ENCODE assay signal across 8 mouse cellular contexts in genomic region chr7:127421388-127422191, GRCm38 (mm10). TPM values are rescaled to one million over a fixed set of nuclear protein-coding genes. Genes with fewer than 3 reads are reported as not detected.
A peak's percentile ranks its signal among the peaks of the same experiment; 100 is the strongest.
DNase-seq lines count a peak whose midpoint lies in the region; ATAC-seq and TF ChIP-seq lines count a peak whose summit lies in the region.

Gene Zfp688, minus strand, starts transcription at chr7:127422068.

- peak within 1 kb of the TSS; percentile 89 for H3K4me2 ChIP-seq in forebrain, embryonic 16.5 days (ENCODE audit: low read length)
- H3K4me2 ChIP-seq in lung, embryonic 14.5 days, result peak within 1 kb of the TSS; percentile 97

- peak; percentile 84; the same call in 1 of the 2 replicates for ATAC-seq in G1E (ENCODE audit: extremely low read depth, insufficient number of reproducible peaks, low FRiP score, poor library complexity, severe bottlenecking)
- ATAC-seq in forebrain, embryonic 16.5 days, result peak; percentile 99
- peak; percentile 97 for ATAC-seq in lung, embryonic 14.5 days (ENCODE audit: insufficient read depth)

- intact Hi-C loops in heart, postnatal 36 days (cut with DNase I), result loop anchor here (1.0 to 2.0 kb wide), 3 partner anchors 27 to 49 kb away; partner anchors contain the start of gene Zfp689

- peak within 1 kb of the TSS; percentile 60; the same call in 1 of the 2 replicates for H3K27ac ChIP-seq in forebrain, embryonic 16.5 days (ENCODE audit: low read length)
- H3K27ac ChIP-seq in layer of hippocampus, adult 2 months, result peak within 1 kb of the TSS; percentile 95
- peak within 1 kb of the TSS; percentile 52; the same call in 1 of the 2 replicates for H3K27ac ChIP-seq in lung, embryonic 14.5 days (ENCODE audit: low read depth)
- peak within 1 kb of the TSS; percentile 24; the same call in 1 of the 2 replicates for H3K27ac ChIP-seq in olfactory bulb, adult 2 months (ENCODE audit: insufficient read depth, low read depth, low read length)
- no peak within 1 kb of the TSS for H3K27ac ChIP-seq in thymus, adult 2 months (ENCODE audit: control insufficient read depth, insufficient read depth, low read length)

- TF ChIP-seq CTCF in G1E (IDR thresholded peaks at IDR 0.05; ENCODE audit: low read depth, low read length), result no peak
- peak; percentile 48 for TF ChIP-seq CTCF in layer of hippocampus, adult 2 months (conservative IDR thresholded peaks at IDR 0.05)
- peak; percentile 36 for TF ChIP-seq CTCF in lung, embryonic 14.5 days (IDR thresholded peaks at IDR 0.05; ENCODE audit: low read depth)
- TF ChIP-seq CTCF in olfactory bulb, adult 2 months (IDR thresholded peaks at IDR 0.05; ENCODE audit: insufficient read depth, low read depth, low read length), result 0 out of 2 replicates have a peak, but pooled peaks have one; percentile 35
- 0 out of 2 replicates have a peak, but pooled peaks have one; percentile 49 for TF ChIP-seq CTCF in thymus, adult 2 months (IDR thresholded peaks at IDR 0.05; ENCODE audit: borderline replicate concordance, control insufficient read depth, extremely low read depth, insufficient read depth, low read length, poor library complexity)

- H3K9ac ChIP-seq in forebrain, embryonic 16.5 days (replicated peaks; ENCODE audit: low read depth, low read length), result peak within 1 kb of the TSS; percentile 93
- peak within 1 kb of the TSS; percentile 85 for H3K9ac ChIP-seq in lung, embryonic 14.5 days

- peak within 1 kb of the TSS; percentile 86 for H3K4me3 ChIP-seq in G1E (ENCODE audit: low read depth, low read length)
- H3K4me3 ChIP-seq in forebrain, embryonic 16.5 days (replicated peaks; ENCODE audit: low read length), result peak within 1 kb of the TSS; percentile 75
- H3K4me3 ChIP-seq in layer of hippocampus, adult 2 months, result peak within 1 kb of the TSS; percentile 62
- H3K4me3 ChIP-seq in lung, embryonic 14.5 days (ENCODE audit: low read depth, low read length), result peak within 1 kb of the TSS; percentile 75
- peak within 1 kb of the TSS; percentile 86 for H3K4me3 ChIP-seq in olfactory bulb, adult 2 months (ENCODE audit: insufficient read depth, low read depth, low read length)
- H3K4me3 ChIP-seq in thymus, adult 2 months (ENCODE audit: control insufficient read depth, insufficient read depth, low read length), result peak within 1 kb of the TSS; percentile 73

- H3K36me3 ChIP-seq in G1E (replicated peaks), result peaks cover 32% of the 10 kb centered on the region
- no peaks in the 10 kb centered on the region for H3K36me3 ChIP-seq in forebrain, embryonic 16.5 days (ENCODE audit: control insufficient read depth, insufficient read depth)
- peaks cover 9% of the 10 kb centered on the region; the same call in 1 of the 2 replicates for H3K36me3 ChIP-seq in lung, embryonic 14.5 days (ENCODE audit: insufficient read depth)
- H3K36me3 ChIP-seq in thymus, adult 2 months (ENCODE audit: control insufficient read depth, insufficient read depth, low read length), result no peaks in the 10 kb centered on the region

- peak; percentile 95 for DNase-seq in G1E (ENCODE audit: low spot score)
- DNase-seq in cerebellum, adult 18-20 months, result peak; percentile 92 to 94
- peak; percentile 97 to 98 for DNase-seq in heart, postnatal 36 days
- peak; percentile 91 to 94 for DNase-seq in layer of hippocampus, adult 2 months (ENCODE audit: low spot score in 2 of 2)
- peak; percentile 98 for DNase-seq in lung, embryonic 14.5 days
- peak; percentile 98 for DNase-seq in thymus, adult 2 months

- WGBS in forebrain, embryonic 16.5 days, result 1% methylated on average over 48 of the region's 48 CpGs
- WGBS in lung, embryonic 14.5 days, result 1% methylated on average over 48 of the region's 48 CpGs
- WGBS in olfactory bulb, adult 2 months, result under 1% methylated on average over 48 of the region's 48 CpGs
- WGBS in thymus, adult 2 months, result 3% methylated on average over 48 of the region's 48 CpGs

- peak; percentile 85 for TF ChIP-seq POLR2A in olfactory bulb, adult 2 months (IDR thresholded peaks at IDR 0.05; ENCODE audit: insufficient read depth, low read depth, low read length)
- TF ChIP-seq POLR2A in thymus, adult 2 months (IDR thresholded peaks at IDR 0.05; ENCODE audit: control insufficient read depth, extremely low read depth, insufficient read depth, low read length, poor library complexity), result peak; percentile 84

- H3K27me3 ChIP-seq in G1E (ENCODE audit: insufficient read depth, low read length), result peaks cover 6% of the 10 kb centered on the region
- peaks cover 7% of the 10 kb centered on the region for H3K27me3 ChIP-seq in forebrain, embryonic 16.5 days (replicated peaks; ENCODE audit: control insufficient read depth, insufficient read depth, low read length)
- peaks cover 12% of the 10 kb centered on the region; the same call in 1 of the 2 replicates for H3K27me3 ChIP-seq in lung, embryonic 14.5 days (ENCODE audit: insufficient read depth, low read length)
- no peaks in the 10 kb centered on the region for H3K27me3 ChIP-seq in thymus, adult 2 months (ENCODE audit: control insufficient read depth, insufficient read depth, low read length)

- peaks cover 36% of the 10 kb centered on the region for H3K4me1 ChIP-seq in G1E (ENCODE audit: insufficient read depth, low read depth, low read length)
- H3K4me1 ChIP-seq in forebrain, embryonic 16.5 days (replicated peaks; ENCODE audit: control insufficient read depth, insufficient read depth, low read length), result peaks cover 14% of the 10 kb centered on the region
- H3K4me1 ChIP-seq in lung, embryonic 14.5 days (ENCODE audit: insufficient read depth), result no peaks in the 10 kb centered on the region
- peaks cover 5% of the 10 kb centered on the region for H3K4me1 ChIP-seq in olfactory bulb, adult 2 months (ENCODE audit: control insufficient read depth, insufficient read depth, low read length)
- peaks cover 9% of the 10 kb centered on the region for H3K4me1 ChIP-seq in thymus, adult 2 months (replicated peaks; ENCODE audit: control insufficient read depth, insufficient read depth, low read length)

- no peaks in the 10 kb centered on the region for H3K9me3 ChIP-seq in G1E (replicated peaks)
- no peaks in the 10 kb centered on the region for H3K9me3 ChIP-seq in forebrain, embryonic 16.5 days (ENCODE audit: control insufficient read depth, low read length)
- H3K9me3 ChIP-seq in lung, embryonic 14.5 days (ENCODE audit: low read depth, low read length), result no peaks in the 10 kb centered on the region

RNA-seq across cellular contexts. Expression of gene Zfp688, which starts in this region (rescaled TPM):
- 24.0 and 26.6 TPM in 2 replicates for total RNA-seq in G1E (2014; fragmentation: Nextera tagmentation)
- 11.4 and 15.9 TPM in 2 replicates for total RNA-seq in G1E (2017)
- polyA plus RNA-seq in G1E (2012), result 15.7 and 18.2 TPM in 2 replicates
- polyA plus RNA-seq in forebrain, embryonic 16.5 days (2015; fragmentation: Nextera tagmentation; extraction: Ambion mirVana), result 28.4 and 28.6 TPM in 2 replicates
- 1 to 10 TPM; 2.5 to 3.9 TPM for total RNA-seq in heart, postnatal 36 days (2021)
- 10 to 100 TPM; 12.2 to 17.3 TPM for total RNA-seq in layer of hippocampus, adult 2 months (2021)
- polyA plus RNA-seq in lung, embryonic 14.5 days (2014; fragmentation: Nextera tagmentation; extraction: Ambion mirVana), result 21.6 and 22.6 TPM in 2 replicates
- polyA plus RNA-seq in olfactory bulb, adult 2 months (2012; ENCODE audit: insufficient read depth, insufficient read length, low replicate concordance, missing spikeins), result not detected in 2 replicates
- 28.0 and 28.7 TPM in 2 replicates for polyA plus RNA-seq in thymus, adult 2 months (2012; rRNA removed)

Comparison
In these comparisons a context has a peak if more than half of its experiments do, and no peak if none do; other contexts are left out.
1. RNA of gene Zfp688 (polyA plus RNA-seq): 28.4 to 28.6 TPM in forebrain, embryonic 16.5 days, 28.0 to 28.7 TPM in thymus, adult 2 months, 21.6 to 22.6 TPM in lung, embryonic 14.5 days and 15.7 to 18.2 TPM in G1E; not detected in olfactory bulb, adult 2 months; every median in the first group is over 10 times any median in the second.
2. Peak in every context shown above with its lines, with median percentiles within 50 percentile points of each other: ATAC-seq, DNase-seq and H3K4me3 ChIP-seq.